Mouse (Mus musculus): ENCODE data around the gene Zfp853. TPM values are rescaled to one million over a fixed set of nuclear protein-coding genes. Genes with fewer than 3 reads are reported as not detected.

The Zfp853 gene
- total and polyA plus RNA-seq, 3 experiments: 0.08 to 0.14 TPM; not detected in 1

GRCm38 (mm10) chr5:143328690-143329495, 35.5 kb upstream of the Zfp853 start, which contains the start of gene Zdhhc4 (continued):
- TF ChIP-seq MAX (IDR thresholded peaks at IDR 0.05; ENCODE audit: low read length) (no peak), BHLHE40 (IDR thresholded peaks at IDR 0.05; ENCODE audit: borderline replicate concordance, low read depth, low read length) (no peak), ETS1 (IDR thresholded peaks at IDR 0.05; ENCODE audit: low read depth, low read length) (no peak), HCFC1 (IDR thresholded peaks at IDR 0.05; ENCODE audit: low read depth, low read length) (peak; percentile 97)

GRCm38 (mm10) chr5:143317288-143317610, 23.8 kb upstream of the Zfp853 start:
- Histone ChIP-seq H3K27ac (ENCODE audit: control insufficient read depth, low read depth, low read length) (no peak overlapping the region), H3K79me2 (ENCODE audit: control insufficient read depth, insufficient read depth, low read length, poor library complexity) (peaks cover 25% of the 10 kb centered on the region), H3K9me3 (replicated peaks; ENCODE audit: insufficient read depth, low read length) (no peaks in the 10 kb centered on the region), H3K4me3 (ENCODE audit: control insufficient read depth in 1 of 2, insufficient read depth in 1 of 2, low read depth in 2 of 2, low read length in 2 of 2) (no peak overlapping the region), H3K4me1 (ENCODE audit: control insufficient read depth in 1 of 2, insufficient read depth in 2 of 2, low read length in 2 of 2) (peaks cover 0 to 10% of the 10 kb centered on the region in 2 experiments; a peak in 1 of 4 replicates), H3K27me3 (ENCODE audit: control insufficient read depth in 1 of 2, insufficient read depth in 2 of 2, low read length in 2 of 2) (no peaks in the 10 kb centered on the region), H3K9ac (ENCODE audit: control insufficient read depth, low read depth, low read length, poor library complexity, severe bottlenecking) (no peak overlapping the region), H3K36me3 (ENCODE audit: control insufficient read depth in 1 of 2, insufficient read depth in 2 of 2, low read length in 2 of 2) (peaks cover 5 to 13% of the 10 kb centered on the region in 2 experiments)
- DNase-seq (ENCODE audit: low read depth, low spot score): no peak
- TF ChIP-seq MAX (IDR thresholded peaks at IDR 0.05; ENCODE audit: low read length): no peak
- TF ChIP-seq E2F4 (IDR thresholded peaks at IDR 0.05; ENCODE audit: borderline replicate concordance, low read depth, low read length): no peak
- TF ChIP-seq ELF1 (IDR thresholded peaks at IDR 0.05; ENCODE audit: low read depth, low read length): no peak
- TF ChIP-seq CTCF (IDR thresholded peaks at IDR 0.05 in 2 of 3, conservative IDR thresholded peaks at IDR 0.05 in 1 of 3; ENCODE audit: control insufficient read depth in 1 of 3, insufficient read depth in 1 of 3, low read depth in 2 of 3, low read length in 3 of 3, poor library complexity in 1 of 3, severe bottlenecking in 1 of 3): no peak
- no peak for TF ChIP-seq GATA1 (IDR thresholded peaks at IDR 0.05; ENCODE audit: low read depth, low read length)
- no peak for TF ChIP-seq MYC (IDR thresholded peaks at IDR 0.05; ENCODE audit: low read depth, low read length)
- no peak for TF ChIP-seq MXI1 (IDR thresholded peaks at IDR 0.05; ENCODE audit: low read depth, low read length)
- no peak for TF ChIP-seq TAL1 (IDR thresholded peaks at IDR 0.05; ENCODE audit: low read length)
- TF ChIP-seq MAFK (IDR thresholded peaks at IDR 0.05; ENCODE audit: borderline replicate concordance, low read depth, low read length): no peak
- no peak for TF ChIP-seq USF2 (IDR thresholded peaks at IDR 0.05; ENCODE audit: borderline replicate concordance in 1 of 2, insufficient read depth in 1 of 2, low read depth in 1 of 2, low read length in 2 of 2)
- TF ChIP-seq HCFC1 (IDR thresholded peaks at IDR 0.05; ENCODE audit: low read depth, low read length): no peak

GRCm38 (mm10) chr5:143316605-143317287, 23.3 kb upstream of the Zfp853 start:
- H3K36me3 ChIP-seq (ENCODE audit: control insufficient read depth in 1 of 2, insufficient read depth in 2 of 2, low read length in 2 of 2): peaks cover 6 to 13% of the 10 kb centered on the region in 2 experiments
- H3K9ac ChIP-seq (ENCODE audit: control insufficient read depth, low read depth, low read length, poor library complexity, severe bottlenecking): no peak overlapping the region
- no peak for DNase-seq (ENCODE audit: low read depth, low spot score)
- H3K4me3 ChIP-seq (ENCODE audit: control insufficient read depth in 1 of 2, insufficient read depth in 1 of 2, low read depth in 2 of 2, low read length in 2 of 2): no peak overlapping the region
- TF ChIP-seq CHD2 (IDR thresholded peaks at IDR 0.05; ENCODE audit: low read length): no peak
- H3K27me3 ChIP-seq (ENCODE audit: control insufficient read depth in 1 of 2, insufficient read depth in 2 of 2, low read length in 2 of 2): no peaks in the 10 kb centered on the region
- peaks cover 0 to 10% of the 10 kb centered on the region in 2 experiments; a peak in 1 of 4 replicates for H3K4me1 ChIP-seq (ENCODE audit: control insufficient read depth in 1 of 2, insufficient read depth in 2 of 2, low read length in 2 of 2)
- H3K9me3 ChIP-seq (replicated peaks; ENCODE audit: insufficient read depth, low read length): no peaks in the 10 kb centered on the region
- peaks cover 29% of the 10 kb centered on the region for H3K79me2 ChIP-seq (ENCODE audit: control insufficient read depth, insufficient read depth, low read length, poor library complexity)
- H3K27ac ChIP-seq (ENCODE audit: control insufficient read depth, low read depth, low read length): no peak overlapping the region

Data from MEL (cell line).